Mouse (Mus musculus): ENCODE measurements at regions not wholly inside any gene's neighbourhood (a gene's known extent, or its start where the extent isn't known, plus 50 kb on each side); places are given as distances from the start of the nearest gene placed in this dataset.

- peak; percentile 3 for DNase-seq (ENCODE audit: extremely low read depth, insufficient read length, low spot score)
Measured at GRCm38 (mm10) chr2:95232135-95232772, 794.3 kb upstream of the Api5 start.

DNA sequence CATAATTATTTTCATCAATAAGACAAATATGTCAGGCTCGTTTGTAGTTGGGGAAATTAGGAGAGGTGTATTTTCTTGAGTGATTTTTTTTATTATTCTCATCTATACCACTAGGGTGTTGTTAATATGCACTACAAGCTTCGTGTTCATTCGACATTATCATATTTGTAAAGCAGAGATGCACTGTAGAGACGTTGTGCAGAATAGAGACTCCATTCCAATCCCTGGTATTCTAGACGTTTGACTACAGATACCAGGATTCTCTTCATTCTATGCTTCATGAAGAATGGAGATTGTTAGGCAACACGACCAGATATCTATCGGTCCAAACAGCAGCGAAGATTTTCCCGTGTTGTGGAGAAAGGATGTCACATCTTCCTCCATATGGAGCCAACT, 793.8 kb upstream of the Api5 start:
- no peak for DNase-seq (ENCODE audit: extremely low read depth, insufficient read length, low spot score)

DNA sequence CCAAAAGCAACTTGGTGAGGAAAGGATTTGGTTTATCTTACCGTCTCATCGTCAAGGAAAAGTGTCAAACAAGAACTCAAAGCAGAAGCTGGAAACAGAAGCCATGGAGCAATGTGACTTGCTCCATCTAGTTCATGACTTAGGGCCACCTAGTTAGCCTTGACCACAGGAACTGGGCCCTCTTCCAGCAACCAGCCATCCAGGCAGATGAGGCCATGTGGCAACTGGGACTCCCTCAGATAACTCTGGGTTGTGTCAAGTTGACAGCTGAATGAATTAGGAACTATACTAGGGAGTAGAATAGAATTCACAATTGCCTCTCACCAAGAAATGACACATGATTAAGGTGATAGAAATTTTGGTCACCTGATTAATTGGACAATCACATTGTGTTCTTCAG, 791.5 kb upstream of the Api5 start:
- no peak for DNase-seq (ENCODE audit: extremely low read depth, insufficient read length, low spot score)

GRCm38 (mm10) chr2:95210216-95210941, 772.4 kb upstream of the Api5 start:
- DNase-seq (ENCODE audit: extremely low read depth, insufficient read length, low spot score) = no peak

Measured in 3134 (cell line).